Mouse (Mus musculus) intestine, embryonic 16.5 days (tissue): Measurements from ENCODE around the gene Med13. TPM values are rescaled to one million over a fixed set of nuclear protein-coding genes. Genes with fewer than 3 reads are reported as not detected.
A peak's percentile ranks its signal among the peaks of the same experiment; 100 is the strongest.

ENCODE experiments used
- ATAC-seq: fragments of 200-750 bp; cut with Nextera tagmentation; 2 replicates; pipeline ENCODE4 v1.8.0; 2017; ENCODE audit warnings: moderate TSS enrichment, moderate library complexity
- H3K27ac ChIP-seq: fragments of 300-500 bp; sonication (generic); 2 replicates; pipeline ENCODE4 v1.5.1; 2014; ENCODE audit warnings: mild to moderate bottlenecking, low read length
- H3K27me3 ChIP-seq: fragments of 300-500 bp; sonication (generic); replicated peaks from 2 replicates; pipeline ENCODE4 v1.6.1; 2014; ENCODE audit warnings: low read length, control low read depth, mixed read lengths; ENCODE audit not compliant: control insufficient read depth, insufficient read depth
- H3K36me3 ChIP-seq: fragments of 300-500 bp; sonication (generic); 2 replicates; pipeline ENCODE4 v1.6.1; 2014; ENCODE audit warnings: low read length, control low read depth; ENCODE audit not compliant: control insufficient read depth, insufficient read depth
- H3K4me1 ChIP-seq: fragments of 300-500 bp; sonication (generic); 2 replicates; pipeline ENCODE4 v1.6.1; 2014; ENCODE audit warnings: low read length, control low read depth, mixed read lengths; ENCODE audit not compliant: control insufficient read depth, insufficient read depth
- H3K4me2 ChIP-seq: fragments of 300-500 bp; sonication (generic); 2 replicates; pipeline ENCODE4 v1.6.1; 2014; ENCODE audit warnings: low read depth, low read length, control low read depth
- H3K4me3 ChIP-seq: fragments of 300-500 bp; sonication (generic); 2 replicates; pipeline ENCODE4 v1.5.1; 2014; ENCODE audit warnings: mild to moderate bottlenecking, low read length
- H3K9ac ChIP-seq: fragments of 300-500 bp; sonication (generic); 2 replicates; pipeline ENCODE4 v1.6.1; 2014; ENCODE audit warnings: low read depth, low read length
- H3K9me3 ChIP-seq: fragments of 300-500 bp; sonication (generic); 2 replicates; pipeline ENCODE4 v1.6.1; 2016; ENCODE audit warnings: low read length, control low read depth; ENCODE audit not compliant: control insufficient read depth
- WGBS: fragments of 180-500 bp; shearing (Covaris S2); extraction: QIAGEN DNeasy Blood & Tissue Kit; methylation state at CpG from one replicate; pipeline ENCODE4 v1.1.7; 2014; 5-methylcytosine and 5-hydroxymethylcytosine counted together
- polyA plus RNA-seq: library from polyadenylated mRNA; unstranded; fragments of >200 nt; fragmentation: Nextera tagmentation; extraction: Ambion mirVana; gene quantifications from 2 replicates; pipeline ENCODE4 v1.2.1, GENCODE M21; 2015

Med13 gene
- polyA plus RNA-seq, 1 experiment from 2014 or later, result 5.8 TPM

DNA sequence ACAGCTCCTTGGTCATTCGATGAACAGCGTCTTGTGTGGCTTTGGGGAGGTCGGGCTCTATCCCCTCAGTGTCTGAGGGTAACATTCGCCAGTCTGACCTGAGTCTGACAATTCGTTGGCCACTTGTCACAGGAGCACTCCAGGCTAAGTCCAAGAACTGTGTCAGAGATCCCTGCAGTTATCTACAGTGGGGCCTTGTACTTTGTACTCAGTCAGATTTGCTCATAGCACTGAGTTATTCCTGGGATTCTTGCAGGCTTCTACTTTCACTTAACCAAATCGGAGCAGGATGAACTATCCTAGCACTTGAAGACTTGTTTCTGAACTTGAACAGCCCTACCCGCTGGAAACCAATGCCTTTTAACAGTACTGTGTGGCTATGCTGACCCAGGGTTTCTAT, 34.3 kb upstream of the Med13 start:
- Histone ChIP-seq H3K36me3 (no peaks in the 10 kb centered on the region), H3K4me2 (peak overlapping the region; percentile 38; the same call in 1 of the 2 replicates), H3K27me3 (no peaks in the 10 kb centered on the region), H3K4me3 (peak overlapping the region; percentile 7; the same call in 1 of the 2 replicates), H3K4me1 (peaks cover 16% of the 10 kb centered on the region), H3K9me3 (no peaks in the 10 kb centered on the region), H3K9ac (no peak overlapping the region), H3K27ac (peak overlapping the region; percentile 92)
- 60% methylated on average over 7 of the region's 7 CpGs for WGBS
- peak; percentile 78 for ATAC-seq

GRCm38 (mm10) chr11:86390308-86390707, 32.9 kb upstream of the Med13 start:
- H3K4me2 ChIP-seq, result no peak overlapping the region
- H3K27ac ChIP-seq, result peak overlapping the region; percentile 92
- H3K36me3 ChIP-seq, result no peaks in the 10 kb centered on the region
- peak; percentile 75 for ATAC-seq
- WGBS, result 32% methylated on average over 1 of the region's 1 CpGs
- peaks cover 10% of the 10 kb centered on the region for H3K4me1 ChIP-seq
- no peak overlapping the region for H3K4me3 ChIP-seq
- no peaks in the 10 kb centered on the region for H3K9me3 ChIP-seq
- no peak overlapping the region for H3K9ac ChIP-seq
- no peaks in the 10 kb centered on the region for H3K27me3 ChIP-seq

DNA sequence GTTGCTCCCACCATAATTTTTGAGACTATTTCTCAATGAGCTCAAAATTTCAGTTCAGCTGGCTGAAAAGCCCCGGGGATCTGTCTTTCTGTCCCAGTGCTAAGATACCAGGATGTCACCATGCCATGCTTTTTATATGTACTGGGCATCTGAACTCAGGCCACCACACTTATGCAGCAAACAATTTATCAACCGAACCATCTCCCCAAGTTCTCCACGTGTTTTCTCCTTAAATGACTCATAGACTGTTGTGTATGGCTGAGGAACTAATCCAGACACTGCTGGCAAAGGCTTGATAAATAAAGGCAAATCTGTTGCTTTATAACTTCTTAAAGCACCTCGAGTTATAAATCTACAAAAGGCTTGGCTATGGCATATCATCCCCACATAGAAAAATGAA, 32.1 kb upstream of the Med13 start:
- 73% methylated on average over 4 of the region's 4 CpGs for WGBS
- ATAC-seq, result no peak
- Histone ChIP-seq H3K9me3 (no peaks in the 10 kb centered on the region), H3K27ac (peak overlapping the region; percentile 30; the same call in 1 of the 2 replicates), H3K9ac (no peak overlapping the region), H3K36me3 (no peaks in the 10 kb centered on the region), H3K4me2 (no peak overlapping the region), H3K4me3 (no peak overlapping the region), H3K27me3 (no peaks in the 10 kb centered on the region), H3K4me1 (peaks cover 10% of the 10 kb centered on the region)

GRCm38 (mm10) chr11:86388821-86389480, 31.5 kb upstream of the Med13 start:
- Histone ChIP-seq H3K27ac (peak overlapping the region; percentile 30; the same call in 1 of the 2 replicates), H3K36me3 (no peaks in the 10 kb centered on the region), H3K4me3 (no peak overlapping the region), H3K4me1 (peaks cover 10% of the 10 kb centered on the region), H3K4me2 (no peak overlapping the region), H3K9me3 (no peaks in the 10 kb centered on the region), H3K9ac (no peak overlapping the region), H3K27me3 (no peaks in the 10 kb centered on the region)
- WGBS, result 74% methylated on average over 13 of the region's 13 CpGs
- no peak for ATAC-seq

DNA sequence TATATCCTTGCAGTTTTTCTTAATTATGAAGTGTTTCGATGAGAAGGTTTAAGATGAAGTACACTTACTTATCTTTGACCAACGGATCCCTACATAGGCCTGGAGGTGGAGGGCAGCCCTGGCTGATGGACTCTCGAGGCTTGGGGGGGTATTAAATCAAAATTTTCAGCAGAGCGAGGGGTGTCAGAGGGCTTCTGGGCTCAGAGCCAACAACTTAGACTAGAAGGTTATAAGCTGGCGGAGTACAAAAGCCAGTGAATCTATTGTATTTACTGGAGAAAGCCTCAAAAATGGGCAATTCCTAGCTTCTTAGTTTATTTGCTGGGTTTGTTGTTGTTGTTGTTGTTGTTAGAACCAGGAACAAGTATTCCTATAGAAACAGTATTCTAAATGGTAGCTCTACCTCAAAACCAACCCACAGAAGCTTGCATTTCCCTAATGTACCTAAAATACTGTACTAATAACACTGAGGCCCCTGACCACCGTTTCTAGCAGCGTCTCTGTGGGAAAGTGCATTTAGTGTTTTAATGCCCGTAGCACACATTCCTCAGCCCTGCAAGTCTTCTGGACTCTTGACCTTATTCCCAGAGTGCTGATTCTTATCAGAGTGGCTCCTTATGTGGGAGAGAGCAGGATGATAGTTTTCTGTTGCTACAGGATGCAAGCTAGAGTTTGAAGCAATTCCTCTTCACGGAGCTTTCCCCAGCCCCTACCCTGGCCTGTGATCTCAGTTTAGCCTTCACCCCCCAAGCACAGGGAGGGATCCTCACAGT, 29.9 kb upstream of the Med13 start:
- Histone ChIP-seq H3K27me3 (no peaks in the 10 kb centered on the region), H3K27ac (0 out of 2 replicates have a peak overlapping the region, but pooled peaks have one; percentile 34), H3K4me3 (no peak overlapping the region), H3K36me3 (no peaks in the 10 kb centered on the region), H3K4me1 (peaks cover 10% of the 10 kb centered on the region), H3K4me2 (no peak overlapping the region), H3K9me3 (no peaks in the 10 kb centered on the region), H3K9ac (no peak overlapping the region)
- WGBS, result 32% methylated on average over 9 of the region's 9 CpGs
- ATAC-seq, result peak; percentile 57

GRCm38 (mm10) chr11:86386576-86386975, 29.2 kb upstream of the Med13 start:
- H3K4me1 ChIP-seq, result peaks cover 7% of the 10 kb centered on the region; the same call in 1 of the 2 replicates
- 63% methylated on average over 10 of the region's 10 CpGs for WGBS
- no peaks in the 10 kb centered on the region for H3K36me3 ChIP-seq
- H3K9me3 ChIP-seq, result no peaks in the 10 kb centered on the region
- no peak for ATAC-seq
- H3K4me3 ChIP-seq, result no peak overlapping the region
- H3K27ac ChIP-seq, result no peak overlapping the region
- H3K27me3 ChIP-seq, result no peaks in the 10 kb centered on the region
- H3K9ac ChIP-seq, result no peak overlapping the region
- H3K4me2 ChIP-seq, result no peak overlapping the region

DNA sequence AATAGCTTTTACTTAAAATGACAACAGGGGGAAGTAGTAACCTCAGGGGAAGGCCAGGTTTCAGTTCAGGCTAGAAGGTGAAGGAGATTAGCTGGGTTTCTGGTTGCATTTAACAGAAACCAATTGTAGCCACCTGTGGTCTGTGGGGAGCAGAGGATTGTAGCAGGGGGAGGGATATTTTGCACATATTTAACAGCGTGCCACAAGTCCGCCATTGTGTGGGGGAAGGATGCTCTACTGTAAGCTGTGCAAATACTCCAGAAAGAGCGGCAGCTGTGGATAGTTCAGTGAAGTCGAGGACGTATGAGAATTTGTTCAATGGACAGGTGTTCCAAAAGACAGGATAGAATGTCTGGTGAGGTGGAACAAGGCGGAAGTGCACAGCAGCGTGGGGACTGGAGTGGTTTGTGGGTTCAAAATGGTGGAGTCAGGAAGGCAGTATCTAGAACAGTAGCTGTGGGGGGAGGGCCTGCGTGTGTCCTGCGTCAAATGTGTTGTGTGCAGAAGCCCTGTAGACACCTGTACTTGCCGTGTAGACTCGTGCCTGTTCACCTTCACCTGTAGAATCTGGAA, 28.4 kb upstream of the Med13 start:
- Histone ChIP-seq H3K9me3 (no peaks in the 10 kb centered on the region), H3K9ac (no peak overlapping the region), H3K27me3 (no peaks in the 10 kb centered on the region), H3K27ac (no peak overlapping the region), H3K4me1 (peaks cover 7% of the 10 kb centered on the region; the same call in 1 of the 2 replicates), H3K4me2 (no peak overlapping the region), H3K36me3 (no peaks in the 10 kb centered on the region), H3K4me3 (no peak overlapping the region)
- no peak for ATAC-seq
- WGBS, result 87% methylated on average over 11 of the region's 11 CpGs

DNA sequence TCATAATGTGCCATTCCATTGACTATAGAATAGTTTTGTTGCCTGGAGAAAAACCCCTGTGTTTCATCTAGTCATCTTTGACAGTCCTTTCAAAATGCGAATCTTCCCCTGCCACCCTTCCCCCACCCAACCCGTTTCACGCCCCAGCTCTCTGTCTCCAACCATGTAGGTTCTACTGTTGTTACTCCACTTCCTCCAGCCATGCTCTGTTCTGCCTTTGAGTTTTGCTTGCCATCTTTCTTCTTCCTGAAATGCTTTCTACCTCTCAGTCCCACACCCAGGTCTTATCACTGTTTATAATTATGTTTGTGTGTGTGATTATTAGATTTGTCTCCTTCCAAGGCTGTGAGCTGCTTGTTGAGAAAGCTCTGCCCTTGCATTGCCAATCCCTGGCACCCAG, 26.7 kb upstream of the Med13 start:
- WGBS, result 73% methylated on average over 3 of the region's 3 CpGs
- Histone ChIP-seq H3K4me3 (no peak overlapping the region), H3K36me3 (no peaks in the 10 kb centered on the region), H3K27ac (no peak overlapping the region), H3K4me2 (no peak overlapping the region), H3K27me3 (no peaks in the 10 kb centered on the region), H3K4me1 (peaks cover 7% of the 10 kb centered on the region; the same call in 1 of the 2 replicates), H3K9me3 (no peaks in the 10 kb centered on the region), H3K9ac (no peak overlapping the region)
- no peak for ATAC-seq

DNA sequence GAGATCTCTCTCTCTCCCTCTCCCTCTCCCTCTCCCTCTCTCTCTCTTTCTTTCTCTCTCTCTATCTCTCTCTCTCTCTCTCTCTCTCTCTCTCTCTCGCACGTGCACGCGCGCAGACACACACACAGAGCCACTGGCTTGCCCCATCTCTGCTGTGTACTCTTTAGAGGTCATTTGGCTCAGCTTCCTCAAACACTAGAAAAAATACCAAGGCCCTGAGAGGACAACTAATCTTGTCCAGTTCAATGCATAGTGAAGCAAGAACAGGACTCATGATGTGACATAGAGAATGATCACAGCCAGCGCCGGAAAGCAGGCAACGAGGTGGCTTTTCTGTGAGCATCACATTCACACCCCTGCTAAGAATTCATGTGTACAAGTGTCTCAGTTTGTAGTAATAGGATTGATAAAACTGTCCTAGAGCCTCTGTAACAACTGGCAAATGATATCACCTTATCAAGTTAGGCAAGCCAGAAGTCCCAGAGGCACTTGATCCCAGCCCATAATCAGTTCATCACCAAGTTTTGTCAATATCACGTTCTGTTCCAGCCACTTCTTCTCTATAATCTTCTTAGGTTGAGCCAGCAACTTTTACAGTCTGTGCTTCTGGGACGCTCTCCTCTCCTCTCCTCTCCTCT, 25.2 kb upstream of the Med13 start:
- Histone ChIP-seq H3K27me3 (no peaks in the 10 kb centered on the region), H3K4me3 (no peak overlapping the region), H3K9ac (no peak overlapping the region), H3K4me2 (no peak overlapping the region), H3K4me1 (peaks cover 7% of the 10 kb centered on the region; the same call in 1 of the 2 replicates), H3K9me3 (no peaks in the 10 kb centered on the region), H3K27ac (no peak overlapping the region), H3K36me3 (no peaks in the 10 kb centered on the region)
- WGBS, result 81% methylated on average over 10 of the region's 10 CpGs
- ATAC-seq, result no peak
